Mouse (Mus musculus) limb, embryonic 10.5 days (tissue): ENCODE measurements around the gene Vmn2r22. TPM values are rescaled to one million over a fixed set of nuclear protein-coding genes. Genes with fewer than 3 reads are reported as not detected.
"Not testable (repeated sequence)": the region's sequence is repeated elsewhere in the genome, so short reads cannot be mapped to it uniquely, and the experiment has no call there.

ENCODE experiments used
- DNase-seq: peaks from one replicate; pipeline ENCODE4 v3.0.0-alpha.2; 2017; ENCODE audit warnings: low spot score
- H3K27ac ChIP-seq: fragments of 300-500 bp; sonication (generic); 2 replicates; pipeline ENCODE4 v1.5.1; 2016; ENCODE audit warnings: mild to moderate bottlenecking
- H3K27me3 ChIP-seq: fragments of 300-500 bp; sonication (generic); 2 replicates; pipeline ENCODE4 v1.6.1; 2016; ENCODE audit warnings: low read depth, mild to moderate bottlenecking; ENCODE audit not compliant: poor library complexity, severe bottlenecking
- H3K36me3 ChIP-seq: fragments of 300-500 bp; sonication (generic); 2 replicates; pipeline ENCODE4 v1.6.1; 2016; ENCODE audit warnings: mild to moderate bottlenecking, moderate library complexity
- H3K4me1 ChIP-seq: fragments of 300-500 bp; sonication (generic); 2 replicates; pipeline ENCODE4 v1.6.1; 2016
- H3K4me3 ChIP-seq: fragments of 300-500 bp; sonication (generic); 2 replicates; pipeline ENCODE4 v1.5.1; 2016; ENCODE audit warnings: mild to moderate bottlenecking, moderate library complexity
- H3K9me3 ChIP-seq: fragments of 300-500 bp; sonication (generic); replicated peaks from 2 replicates; pipeline ENCODE4 v1.6.1; 2016; ENCODE audit warnings: mild to moderate bottlenecking
- WGBS: fragments of 180-500 bp; shearing (Covaris S2); methylation state at CpG from one replicate; pipeline ENCODE4 v1.1.7; 2016; 5-methylcytosine and 5-hydroxymethylcytosine counted together
- polyA plus RNA-seq: library from polyadenylated mRNA; unstranded; fragments of >200 nt; fragmentation: Nextera tagmentation; extraction: Ambion mirVana; gene quantifications from 2 replicates; pipeline ENCODE4 v1.2.1, GENCODE M21; 2016

Vmn2r22 gene
- not detected in 2 replicates for polyA plus RNA-seq

- H3K36me3 ChIP-seq, H3K27ac ChIP-seq, H3K9me3 ChIP-seq, DNase-seq, H3K4me3 ChIP-seq, H3K4me1 ChIP-seq, H3K27me3 ChIP-seq: not testable (repeated sequence)
- 75% methylated on average over 3 of the region's 3 CpGs for WGBS
Observed at GRCm38 (mm10) chr6:123650625-123651024, at the start of gene Vmn2r22. Vmn2r22 (minus strand) TSS chr6:123650725.

- Histone ChIP-seq H3K9me3 (no peaks in the 10 kb centered on the region), H3K4me1 (no peaks in the 10 kb centered on the region), H3K36me3 (no peaks in the 10 kb centered on the region), H3K4me3 (no peak overlapping the region), H3K27ac (no peak overlapping the region), H3K27me3 (no peaks in the 10 kb centered on the region)
- no peak for DNase-seq
Observed at GRCm38 (mm10) chr6:123697213-123697612, 46.7 kb upstream of the Vmn2r22 start.

- 63% methylated on average over 1 of the region's 1 CpGs for WGBS
- not testable (repeated sequence) for H3K4me3 ChIP-seq, H3K9me3 ChIP-seq, H3K36me3 ChIP-seq, DNase-seq, H3K27ac ChIP-seq, H3K27me3 ChIP-seq, H3K4me1 ChIP-seq
Observed at GRCm38 (mm10) chr6:123696639-123697038, 46.1 kb upstream of the Vmn2r22 start.

- Histone ChIP-seq H3K9me3 (no peaks in the 10 kb centered on the region), H3K27ac (no peak overlapping the region), H3K36me3 (no peaks in the 10 kb centered on the region), H3K4me1 (no peaks in the 10 kb centered on the region), H3K27me3 (no peaks in the 10 kb centered on the region), H3K4me3 (no peak overlapping the region)
- 65% methylated on average over 6 of the region's 6 CpGs for WGBS
- no peak for DNase-seq
Observed at GRCm38 (mm10) chr6:123657040-123657439, 6.5 kb upstream of the Vmn2r22 start.

GRCm38 (mm10) chr6:123639394-123639793, 11.1 kb downstream of the Vmn2r22 start:
- DNase-seq, H3K27ac ChIP-seq, H3K4me1 ChIP-seq, H3K4me3 ChIP-seq, H3K9me3 ChIP-seq, H3K36me3 ChIP-seq, H3K27me3 ChIP-seq: not testable (repeated sequence)
- 86% methylated on average over 4 of the region's 4 CpGs for WGBS

GRCm38 (mm10) chr6:123623784-123624183, 26.7 kb downstream of the Vmn2r22 start:
- WGBS = no CpG with 5 or more reads among the region's 2 CpGs
- H3K27me3 ChIP-seq, H3K4me1 ChIP-seq, H3K9me3 ChIP-seq, H3K27ac ChIP-seq, H3K4me3 ChIP-seq, H3K36me3 ChIP-seq, DNase-seq: not testable (repeated sequence)

GRCm38 (mm10) chr6:123588368-123588767, 62.2 kb downstream of the Vmn2r22 start:
- not testable (repeated sequence) for H3K4me3 ChIP-seq, H3K27ac ChIP-seq, H3K9me3 ChIP-seq, H3K36me3 ChIP-seq, H3K4me1 ChIP-seq, H3K27me3 ChIP-seq, DNase-seq
- WGBS = no CpG with 5 or more reads among the region's 5 CpGs

- WGBS = no CpG with 5 or more reads among the region's 2 CpGs
- not testable (repeated sequence) for DNase-seq, H3K4me3 ChIP-seq, H3K36me3 ChIP-seq, H3K4me1 ChIP-seq, H3K9me3 ChIP-seq, H3K27me3 ChIP-seq, H3K27ac ChIP-seq
Observed at GRCm38 (mm10) chr6:123587796-123588328, 62.7 kb downstream of the Vmn2r22 start.

GRCm38 (mm10) chr6:123583988-123584387, 66.5 kb downstream of the Vmn2r22 start:
- DNase-seq, H3K9me3 ChIP-seq, H3K27me3 ChIP-seq, H3K36me3 ChIP-seq, H3K4me1 ChIP-seq, H3K4me3 ChIP-seq, H3K27ac ChIP-seq: not testable (repeated sequence)
- no CpG with 5 or more reads among the region's 1 CpGs for WGBS

- not testable (repeated sequence) for H3K36me3 ChIP-seq, DNase-seq, H3K4me1 ChIP-seq, H3K4me3 ChIP-seq, H3K27me3 ChIP-seq, H3K27ac ChIP-seq, H3K9me3 ChIP-seq
- WGBS = no CpG with 5 or more reads among the region's 2 CpGs
Observed at GRCm38 (mm10) chr6:123574698-123575097, 75.8 kb downstream of the Vmn2r22 start.

Other genes with a start within 250 kb of the Vmn2r22 start
- gene Vmn2r20, start 232.6 kb downstream of the Vmn2r22 start, polyA plus RNA-seq = not detected in 2 replicates
- gene Vmn2r21, start 117.3 kb downstream of the Vmn2r22 start, polyA plus RNA-seq = not detected in 2 replicates
- gene Vmn2r23, start 51.9 kb upstream of the Vmn2r22 start, polyA plus RNA-seq = not detected in 2 replicates
- not detected in 2 replicates for gene Vmn2r24, start 128.2 kb upstream of the Vmn2r22 start, polyA plus RNA-seq
- not detected in 2 replicates for gene Vmn2r25, start 202.7 kb upstream of the Vmn2r22 start, polyA plus RNA-seq